Mouse (Mus musculus): ENCODE results near the gene Crip1.

GRCm38 (mm10) chr12:113151661-113152271 lies 5.7 kb downstream of the Crip1 start:
- no peak for TF ChIP-seq GATA1 (IDR thresholded peaks at IDR 0.05; ENCODE audit: low read length)
- TF ChIP-seq TAL1 (IDR thresholded peaks at IDR 0.05; ENCODE audit: low read length) = no peak

All from erythroblast, embryonic 14.5 days (primary cell).